Mouse (Mus musculus) liver, embryonic 11.5 days (tissue): ENCODE measurements around the gene Fam71e1. TPM values are rescaled to one million over a fixed set of nuclear protein-coding genes. Genes with fewer than 3 reads are reported as not detected.

ENCODE experiments used
- microRNA-seq: library from miRNA; unstranded; fragments of <30 nt; microRNA quantifications from one replicate; pipeline ENCODE4, GENCODE M21; 2017; ENCODE audit warnings: borderline number of aligned reads
- polyA plus RNA-seq: library from polyadenylated mRNA; unstranded; fragments of >200 nt; fragmentation: Nextera tagmentation; extraction: Ambion mirVana; gene quantifications from 2 replicates; pipeline ENCODE4 v1.2.1, GENCODE M21; 2014

The Fam71e1 gene
- polyA plus RNA-seq, 1 experiment from 2014 or later: 5.9 TPM

Small RNAs within 50 kb of the gene (microRNA-seq; reads per million reads assigned to microRNA genes)
- gene Mir7052 (not detected), gene Mir7053 (1.8 reads per million)

Other genes starting within 250 kb of the Fam71e1 start
- 1.5 and 2.0 TPM in 2 replicates for gene 1700028J19Rik, start 249.9 kb upstream of the Fam71e1 start, polyA plus RNA-seq
- gene 2410002F23Rik, start 249.9 kb upstream of the Fam71e1 start, polyA plus RNA-seq: 109 and 117 TPM in 2 replicates
- not detected in 2 replicates for gene Acp4, start 239.2 kb upstream of the Fam71e1 start, polyA plus RNA-seq
- gene Gm15517, start 235.1 kb upstream of the Fam71e1 start, polyA plus RNA-seq: not detected in 2 replicates
- gene Clec11a, start 189.7 kb upstream of the Fam71e1 start, polyA plus RNA-seq: 0.90 and 1.1 TPM in 2 replicates
- 0.62 and 0.69 TPM in 2 replicates for gene Shank1, start 186.3 kb upstream of the Fam71e1 start, polyA plus RNA-seq
- gene Syt3, start 112.5 kb upstream of the Fam71e1 start, polyA plus RNA-seq: 0.35 and 0.40 TPM in 2 replicates
- gene 1700008O03Rik, start 110.8 kb upstream of the Fam71e1 start, polyA plus RNA-seq: 0.83 and 0.93 TPM in 2 replicates
- gene Lrrc4b, start 67.6 kb upstream of the Fam71e1 start, polyA plus RNA-seq: 0.25 and 0.52 TPM in 2 replicates
- gene Aspdh, start 31.2 kb upstream of the Fam71e1 start, polyA plus RNA-seq: 5.6 and 6.4 TPM in 2 replicates
- gene Josd2, start 28.6 kb upstream of the Fam71e1 start, polyA plus RNA-seq: 145 and 146 TPM in 2 replicates
- gene Emc10, start 52 bp upstream of the Fam71e1 start, polyA plus RNA-seq: 72.8 and 75.2 TPM in 2 replicates
- gene Mybpc2, start 28.1 kb downstream of the Fam71e1 start, polyA plus RNA-seq: not detected in 2 replicates
- 0.05 TPM in 1 of 2 replicates, not detected in the other for gene Spib, start 35.5 kb downstream of the Fam71e1 start, polyA plus RNA-seq
- gene Pold1, start 52.3 kb downstream of the Fam71e1 start, polyA plus RNA-seq: 119 and 128 TPM in 2 replicates
- 65.6 and 69.2 TPM in 2 replicates for gene Nr1h2, start 57.4 kb downstream of the Fam71e1 start, polyA plus RNA-seq
- 1.4 and 2.1 TPM in 2 replicates for gene Napsa, start 75.8 kb downstream of the Fam71e1 start, polyA plus RNA-seq
- gene Kcnc3, start 94.1 kb downstream of the Fam71e1 start, polyA plus RNA-seq: 0.22 and 0.23 TPM in 2 replicates
- 0.66 and 0.68 TPM in 2 replicates for gene Myh14, start 174.3 kb downstream of the Fam71e1 start, polyA plus RNA-seq
- not detected in 2 replicates for gene Izumo2, start 212.2 kb downstream of the Fam71e1 start, polyA plus RNA-seq